Mouse (Mus musculus) hindbrain, embryonic 12.5 days (tissue): Measurements from ENCODE around the gene Pnldc1. TPM values are rescaled to one million over a fixed set of nuclear protein-coding genes. Genes with fewer than 3 reads are reported as not detected.
A peak's percentile ranks its signal among the peaks of the same experiment; 100 is the strongest.
"Not testable (repeated sequence)": the region's sequence is repeated elsewhere in the genome, so short reads cannot be mapped to it uniquely, and the experiment has no call there.

Experiments
- ATAC-seq: fragments of 200-750 bp; cut with Nextera tagmentation; 2 replicates; pipeline ENCODE4 v1.8.0; 2017; ENCODE audit warnings: moderate TSS enrichment; ENCODE audit not compliant: low FRiP score
- H3K27ac ChIP-seq: fragments of 300-500 bp; sonication (generic); 2 replicates; pipeline ENCODE4 v1.5.1; 2016; ENCODE audit warnings: mild to moderate bottlenecking
- H3K27me3 ChIP-seq: fragments of 300-500 bp; sonication (generic); 2 replicates; pipeline ENCODE4 v1.6.1; 2016; ENCODE audit warnings: mild to moderate bottlenecking
- H3K36me3 ChIP-seq: fragments of 300-500 bp; sonication (generic); 2 replicates; pipeline ENCODE4 v1.6.1; 2016; ENCODE audit warnings: mild to moderate bottlenecking
- H3K4me1 ChIP-seq: fragments of 300-500 bp; sonication (generic); 2 replicates; pipeline ENCODE4 v1.6.1; 2016
- H3K4me2 ChIP-seq: fragments of 300-500 bp; sonication (generic); replicated peaks from 2 replicates; pipeline ENCODE4 v1.6.1; 2016; ENCODE audit warnings: mild to moderate bottlenecking
- H3K4me3 ChIP-seq: fragments of 300-500 bp; sonication (generic); 2 replicates; pipeline ENCODE4 v1.5.1; 2016; ENCODE audit warnings: mild to moderate bottlenecking
- H3K9ac ChIP-seq: fragments of 300-500 bp; sonication (generic); 2 replicates; pipeline ENCODE4 v1.6.1; 2016; ENCODE audit warnings: mild to moderate bottlenecking, moderate library complexity
- H3K9me3 ChIP-seq: fragments of 300-500 bp; sonication (generic); replicated peaks from 2 replicates; pipeline ENCODE4 v1.6.1; 2016; ENCODE audit warnings: mild to moderate bottlenecking
- WGBS: fragments of 180-500 bp; shearing (Covaris S2); methylation state at CpG from one replicate; pipeline ENCODE4 v1.1.7; 2016; 5-methylcytosine and 5-hydroxymethylcytosine counted together
- polyA plus RNA-seq: library from polyadenylated mRNA; unstranded; fragments of >200 nt; fragmentation: Nextera tagmentation; extraction: Ambion mirVana; gene quantifications from 2 replicates; pipeline ENCODE4 v1.2.1, GENCODE M21; 2016

Gene Pnldc1
- polyA plus RNA-seq, 1 experiment from 2014 or later = 1.5 TPM

DNA sequence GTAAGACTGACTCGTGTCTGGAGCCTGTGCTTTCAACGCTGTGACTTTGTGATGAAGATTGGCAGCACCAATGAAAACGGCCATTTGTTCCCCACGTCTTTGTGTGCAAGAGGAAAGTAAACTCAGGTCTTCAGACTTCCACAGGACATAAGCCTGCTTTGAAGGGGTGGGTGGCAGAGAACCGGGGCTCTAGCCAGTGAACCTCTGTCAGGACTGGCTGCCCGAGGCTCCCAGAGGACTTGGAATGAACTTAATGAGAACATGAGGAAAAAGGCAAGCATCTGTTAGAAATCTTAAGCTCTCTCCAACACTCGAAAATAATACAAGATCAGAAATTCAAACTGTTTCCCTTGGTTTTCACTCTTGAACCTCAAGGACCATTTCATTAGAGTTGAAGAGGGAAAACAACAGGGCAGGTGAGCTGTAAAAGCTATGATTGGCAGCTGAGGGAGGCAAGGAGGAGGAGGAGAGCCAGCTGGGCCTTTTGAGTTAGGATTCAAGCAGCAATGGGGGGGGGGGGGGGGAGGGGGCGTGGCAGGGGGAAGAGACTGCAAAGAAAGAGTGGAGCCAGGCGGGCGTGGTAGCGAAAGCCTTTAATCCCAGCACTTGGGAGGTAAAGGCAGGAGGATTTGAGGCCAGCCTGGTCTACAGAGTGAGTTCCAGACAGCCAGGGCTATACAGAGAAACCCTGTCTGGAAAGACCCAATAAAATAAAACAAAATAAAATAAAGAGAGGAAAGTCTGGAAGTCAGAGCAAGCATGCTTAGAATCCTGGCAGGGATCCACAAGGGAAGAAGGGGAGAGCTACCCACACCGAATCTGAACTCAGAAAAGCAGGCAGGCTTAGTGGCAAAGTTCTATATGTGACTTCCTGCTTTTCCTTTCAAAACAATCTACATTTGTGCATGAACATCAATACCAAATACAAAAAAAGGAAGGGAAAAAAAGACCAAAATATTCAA is 6.4 kb downstream of the Pnldc1 start:
- Histone ChIP-seq H3K4me1 (0 out of 2 replicates have a peak, but pooled peaks cover 5% of the 10 kb centered on the region), H3K4me2 (no peak overlapping the region), H3K4me3 (no peak overlapping the region), H3K27ac (0 out of 2 replicates have a peak overlapping the region, but pooled peaks have one; percentile 8), H3K36me3 (peaks cover 24% of the 10 kb centered on the region), H3K9ac (no peak overlapping the region), H3K9me3 (no peaks in the 10 kb centered on the region), H3K27me3 (no peaks in the 10 kb centered on the region)
- 41% methylated on average over 11 of the region's 12 CpGs for WGBS
- ATAC-seq = no peak

DNA sequence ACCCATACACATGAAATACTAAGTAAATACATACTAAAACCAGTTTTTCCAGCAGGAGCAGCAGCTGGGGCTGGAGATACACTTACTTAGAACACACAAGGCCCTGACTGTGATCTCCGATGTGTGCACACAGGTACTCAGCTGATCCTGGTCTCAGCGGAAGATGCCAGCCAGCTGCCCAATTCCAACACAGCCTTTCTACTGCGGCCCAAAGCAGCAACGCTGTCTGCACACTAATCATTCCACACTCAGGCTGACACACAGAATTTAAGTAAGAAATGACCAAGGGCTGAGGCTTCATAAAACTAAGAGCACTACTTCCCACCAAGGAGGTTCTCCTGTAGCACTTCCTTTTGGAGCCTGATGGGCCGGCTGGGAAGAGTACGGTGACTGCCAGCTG is 7.7 kb downstream of the Pnldc1 start:
- WGBS = 92% methylated on average over 6 of the region's 6 CpGs

DNA sequence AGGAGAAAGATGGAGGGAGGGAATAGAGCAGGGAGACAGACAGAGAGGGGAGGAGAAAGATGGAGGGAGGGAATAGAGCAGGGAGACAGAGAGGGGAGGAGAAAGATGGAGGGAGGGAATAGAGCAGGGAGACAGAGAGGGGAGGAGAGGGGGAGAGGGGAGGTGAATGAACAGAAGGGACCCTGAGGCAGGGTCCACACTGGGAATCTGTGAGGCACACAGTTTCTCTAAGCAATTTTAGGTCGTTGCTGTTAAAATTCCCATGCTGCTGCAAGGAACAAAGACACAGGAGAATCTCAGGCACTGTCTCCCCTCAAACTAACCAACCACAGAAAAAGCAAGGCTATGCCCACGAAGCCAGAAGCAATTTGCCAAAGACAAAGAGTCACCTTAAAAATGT is 11.4 kb downstream of the Pnldc1 start:
- 36% methylated on average over 2 of the region's 2 CpGs for WGBS
- not testable (repeated sequence) for H3K27ac ChIP-seq, H3K9me3 ChIP-seq, ATAC-seq, H3K4me3 ChIP-seq, H3K27me3 ChIP-seq, H3K9ac ChIP-seq, H3K4me1 ChIP-seq, H3K4me2 ChIP-seq
- H3K36me3 ChIP-seq = peaks cover 26% of the 10 kb centered on the region

More for the DNA sequence above, 7.7 kb downstream of the Pnldc1 start:
- no peaks in the 10 kb centered on the region for H3K27me3 ChIP-seq
- no peaks in the 10 kb centered on the region for H3K9me3 ChIP-seq
- no peak overlapping the region for H3K27ac ChIP-seq
- H3K4me2 ChIP-seq = no peak overlapping the region
- no peak for ATAC-seq
- no peak overlapping the region for H3K9ac ChIP-seq
- 0 out of 2 replicates have a peak, but pooled peaks cover 5% of the 10 kb centered on the region for H3K4me1 ChIP-seq
- H3K36me3 ChIP-seq = peaks cover 24% of the 10 kb centered on the region
- H3K4me3 ChIP-seq = no peak overlapping the region

DNA sequence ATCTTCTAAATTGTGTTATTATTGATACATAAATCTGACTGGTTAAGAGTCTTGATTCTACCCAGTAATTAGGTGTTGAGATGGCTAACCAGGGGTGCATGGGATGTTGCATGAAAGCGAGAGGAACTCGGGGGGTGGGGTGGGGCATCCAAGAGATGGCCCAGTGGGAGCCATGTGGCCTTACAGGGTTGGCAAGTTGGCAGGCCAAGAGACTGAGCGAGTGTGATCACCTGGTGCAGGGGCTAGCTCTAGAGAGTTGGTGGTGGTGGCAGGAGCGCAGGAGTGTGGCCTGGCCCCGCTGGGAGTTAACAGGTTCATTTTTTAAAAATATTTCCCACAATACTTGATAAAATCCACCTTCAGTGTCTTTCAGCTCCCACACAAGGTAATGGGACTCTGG is 12.4 kb downstream of the Pnldc1 start:
- Histone ChIP-seq H3K9ac (no peak overlapping the region), H3K9me3 (no peaks in the 10 kb centered on the region), H3K4me3 (no peak overlapping the region), H3K36me3 (peaks cover 26% of the 10 kb centered on the region), H3K27ac (no peak overlapping the region), H3K27me3 (no peaks in the 10 kb centered on the region), H3K4me1 (no peaks in the 10 kb centered on the region), H3K4me2 (no peak overlapping the region)
- 87% methylated on average over 5 of the region's 5 CpGs for WGBS
- no peak for ATAC-seq

DNA sequence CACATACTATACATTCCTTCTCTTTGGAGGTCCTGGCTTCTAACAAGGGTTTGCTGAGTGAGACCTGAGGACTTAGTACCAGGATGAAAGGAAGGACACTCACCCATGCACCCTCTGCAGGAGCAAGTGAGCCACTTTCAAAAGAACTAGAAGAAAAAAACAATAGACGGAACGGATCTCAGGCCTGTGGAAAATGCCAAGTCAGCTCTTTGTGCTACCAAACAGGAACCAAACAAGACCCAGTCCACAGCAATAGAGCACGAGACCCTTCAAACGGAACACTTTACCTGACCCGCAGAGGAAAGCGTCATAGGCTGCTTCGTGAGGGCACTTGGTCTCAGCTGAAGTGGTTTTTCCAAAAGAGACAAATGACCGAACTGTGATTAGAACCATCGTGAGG is 18.0 kb downstream of the Pnldc1 start:
- 89% methylated on average over 9 of the region's 9 CpGs for WGBS
- no peaks in the 10 kb centered on the region for H3K27me3 ChIP-seq
- no peak for ATAC-seq
- H3K9me3 ChIP-seq = no peaks in the 10 kb centered on the region
- no peak overlapping the region for H3K27ac ChIP-seq
- H3K9ac ChIP-seq = no peak overlapping the region
- no peak overlapping the region for H3K4me3 ChIP-seq
- H3K36me3 ChIP-seq = peaks cover 31% of the 10 kb centered on the region; the same call in 1 of the 2 replicates
- no peak overlapping the region for H3K4me2 ChIP-seq
- no peaks in the 10 kb centered on the region for H3K4me1 ChIP-seq

DNA sequence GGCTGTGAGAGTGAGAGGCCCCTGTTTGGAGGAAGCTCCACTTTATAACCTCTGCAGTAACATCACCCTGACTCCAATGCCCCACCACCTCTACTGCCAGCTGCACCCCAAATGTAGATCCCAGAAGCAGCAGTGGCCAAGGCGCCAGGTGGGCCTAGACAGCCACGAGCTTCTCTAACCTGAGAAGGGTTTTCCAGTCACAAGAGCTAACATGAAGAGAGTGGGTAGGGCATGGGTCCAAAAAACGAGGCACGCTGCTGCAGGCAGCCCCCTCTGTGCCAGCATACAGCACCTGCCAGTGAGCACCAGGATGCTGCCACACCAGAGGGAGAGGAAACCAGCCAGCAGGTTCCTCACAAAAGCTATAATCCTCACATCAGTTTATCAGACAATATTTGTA is 19.0 kb downstream of the Pnldc1 start:
- no peaks in the 10 kb centered on the region for H3K27me3 ChIP-seq
- H3K4me1 ChIP-seq = no peaks in the 10 kb centered on the region
- 90% methylated on average over 4 of the region's 4 CpGs for WGBS
- H3K27ac ChIP-seq = no peak overlapping the region
- H3K4me2 ChIP-seq = no peak overlapping the region
- no peak for ATAC-seq
- no peak overlapping the region for H3K4me3 ChIP-seq
- H3K9ac ChIP-seq = no peak overlapping the region
- peaks cover 31% of the 10 kb centered on the region; the same call in 1 of the 2 replicates for H3K36me3 ChIP-seq
- H3K9me3 ChIP-seq = no peaks in the 10 kb centered on the region

DNA sequence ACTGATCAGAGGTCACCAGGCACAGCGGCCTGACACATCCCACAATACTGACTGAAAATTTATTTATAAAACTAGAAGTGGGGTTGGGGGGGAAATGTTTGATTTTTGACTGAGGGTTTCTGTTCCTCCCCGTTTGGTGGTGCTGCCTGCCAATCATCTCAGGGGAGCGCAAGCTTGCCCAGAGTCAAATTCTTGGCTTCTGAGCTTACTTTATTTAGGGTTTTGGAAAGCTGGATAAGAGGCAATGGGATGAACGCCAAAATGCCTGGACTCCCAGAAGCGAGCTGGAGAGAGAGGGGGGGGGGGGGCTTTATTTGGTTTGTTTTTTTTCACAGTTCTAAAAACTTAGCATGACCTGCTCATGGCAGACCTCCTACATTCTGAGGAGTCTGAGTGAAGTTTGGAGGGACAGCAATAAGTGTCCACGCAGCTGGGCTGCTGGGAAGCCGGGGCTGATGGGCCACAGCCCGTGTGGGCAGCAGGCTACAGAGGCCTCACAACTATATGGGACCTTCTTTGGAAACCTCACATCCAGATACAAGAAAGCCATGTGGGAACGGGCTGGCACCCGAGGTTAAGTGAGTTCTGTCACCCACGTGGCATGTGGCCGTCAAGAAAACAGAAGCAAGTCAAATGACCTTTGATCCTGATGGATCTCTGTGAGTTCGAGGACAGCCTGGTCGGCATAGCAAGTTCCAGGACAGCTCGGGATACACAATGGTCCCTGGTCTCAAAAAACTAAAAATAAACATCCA is 22.8 kb downstream of the Pnldc1 start:
- H3K27ac ChIP-seq = no peak overlapping the region
- ATAC-seq = no peak
- no peaks in the 10 kb centered on the region for H3K27me3 ChIP-seq
- H3K9me3 ChIP-seq = no peaks in the 10 kb centered on the region
- H3K4me2 ChIP-seq = no peak overlapping the region
- WGBS = 85% methylated on average over 15 of the region's 15 CpGs
- no peaks in the 10 kb centered on the region for H3K4me1 ChIP-seq
- H3K36me3 ChIP-seq = peaks cover 27% of the 10 kb centered on the region; the same call in 1 of the 2 replicates
- no peak overlapping the region for H3K9ac ChIP-seq
- no peak overlapping the region for H3K4me3 ChIP-seq

DNA sequence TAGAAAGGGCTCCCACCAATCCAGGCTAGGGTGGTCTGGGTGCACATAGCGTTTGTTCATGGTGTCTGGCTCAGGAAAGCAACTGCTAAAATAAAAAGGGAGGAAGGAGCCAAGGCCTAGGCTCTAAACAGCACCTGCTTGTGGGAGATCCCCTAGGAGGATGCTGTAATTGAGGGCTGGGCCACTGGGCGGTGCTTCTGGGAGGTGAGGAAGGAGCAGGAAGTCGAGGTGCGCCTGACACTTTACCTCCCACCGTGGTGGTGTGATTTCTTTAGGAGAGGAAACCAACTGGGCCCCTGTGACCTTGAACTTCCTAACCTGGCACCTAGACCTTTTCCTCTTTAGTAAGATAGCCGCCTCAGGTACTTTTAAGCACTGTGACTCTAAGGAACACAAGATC is 23.4 kb downstream of the Pnldc1 start:
- H3K36me3 ChIP-seq = peaks cover 22% of the 10 kb centered on the region; the same call in 1 of the 2 replicates
- WGBS = 34% methylated on average over 6 of the region's 6 CpGs
- no peaks in the 10 kb centered on the region for H3K4me1 ChIP-seq
- H3K9ac ChIP-seq = no peak overlapping the region
- no peak overlapping the region for H3K27ac ChIP-seq
- H3K27me3 ChIP-seq = no peaks in the 10 kb centered on the region
- no peak overlapping the region for H3K4me3 ChIP-seq
- no peaks in the 10 kb centered on the region for H3K9me3 ChIP-seq
- no peak overlapping the region for H3K4me2 ChIP-seq
- ATAC-seq = no peak

DNA sequence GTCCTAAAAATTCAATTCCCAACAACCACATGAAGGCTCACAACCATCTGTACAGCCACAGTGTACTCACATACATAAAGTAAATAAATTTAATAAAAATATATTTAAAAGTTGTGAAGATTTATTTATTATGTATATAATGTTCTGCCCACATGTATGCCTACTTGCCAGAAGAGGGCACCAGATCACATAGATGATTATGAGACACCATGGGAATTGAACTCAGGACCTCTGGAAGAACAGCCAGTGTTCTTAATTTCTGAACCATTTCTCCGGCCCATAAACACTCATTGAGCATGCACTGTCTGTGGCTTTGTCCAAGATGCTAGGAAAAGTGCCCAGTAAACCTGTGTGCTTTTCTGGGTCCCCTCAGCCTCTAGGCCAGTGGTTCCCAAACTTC is 28.8 kb downstream of the Pnldc1 start:
- Histone ChIP-seq H3K27me3 (no peaks in the 10 kb centered on the region), H3K4me1 (no peaks in the 10 kb centered on the region), H3K9me3 (no peaks in the 10 kb centered on the region), H3K4me2 (no peak overlapping the region), H3K4me3 (no peak overlapping the region), H3K9ac (no peak overlapping the region), H3K36me3 (no peaks in the 10 kb centered on the region), H3K27ac (no peak overlapping the region)
- no peak for ATAC-seq
- WGBS = 81% methylated on average over 1 of the region's 1 CpGs

DNA sequence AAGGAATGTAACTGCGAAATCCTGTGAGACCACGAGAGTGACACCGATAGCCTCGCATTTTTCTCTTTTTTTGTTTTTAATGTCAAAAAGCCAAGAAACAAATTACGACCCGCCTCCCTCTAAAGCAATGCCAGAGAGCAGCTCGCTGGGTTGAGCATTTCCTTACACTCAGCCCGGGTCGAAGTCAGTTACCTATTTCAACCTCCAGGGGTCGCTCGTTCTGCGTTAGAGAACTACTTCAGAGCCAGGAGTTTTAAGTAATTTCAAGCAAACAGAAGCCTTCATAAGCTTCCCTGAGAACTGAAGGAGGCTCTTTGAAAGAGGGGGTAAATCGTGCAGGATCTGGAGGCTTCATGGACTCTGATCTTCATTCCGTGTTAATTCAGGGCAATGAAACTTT is 29.9 kb downstream of the Pnldc1 start:
- Histone ChIP-seq H3K4me3 (no peak overlapping the region), H3K27me3 (no peaks in the 10 kb centered on the region), H3K9me3 (no peaks in the 10 kb centered on the region), H3K4me2 (peak overlapping the region; percentile 36), H3K27ac (no peak overlapping the region), H3K4me1 (no peaks in the 10 kb centered on the region), H3K9ac (no peak overlapping the region), H3K36me3 (no peaks in the 10 kb centered on the region)
- 5% methylated on average over 14 of the region's 14 CpGs for WGBS
- ATAC-seq = no peak

DNA sequence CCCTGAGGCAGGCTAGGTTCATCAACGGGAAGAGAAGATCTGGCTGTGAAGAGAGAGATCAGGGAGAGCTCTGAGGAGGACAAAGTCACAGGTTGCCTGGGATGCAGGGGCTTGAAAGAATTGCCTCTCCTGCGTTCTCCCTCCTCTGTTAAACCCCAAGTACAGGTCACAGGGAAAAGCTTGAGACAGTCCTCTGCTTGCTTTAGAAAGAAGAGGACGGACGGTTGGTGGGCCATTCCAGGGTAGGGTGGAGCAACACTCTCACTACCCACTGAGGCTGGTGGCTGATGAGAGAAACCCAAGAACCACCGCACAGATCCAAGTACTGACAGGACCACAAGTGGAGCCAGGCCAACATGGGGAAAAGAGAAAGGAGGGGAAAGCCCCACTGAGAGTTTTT is 34.3 kb downstream of the Pnldc1 start, which contains the start of gene Mrgprh:
Mrgprh (plus strand) TSS at position 301 of the 400 bp plus-strand sequence.
- Histone ChIP-seq H3K4me3 (no peak within 1 kb of the TSS), H3K4me1 (0 out of 2 replicates have a peak, but pooled peaks cover 6% of the 10 kb centered on the region), H3K4me2 (no peak within 1 kb of the TSS), H3K9me3 (no peaks in the 10 kb centered on the region), H3K27ac (no peak within 1 kb of the TSS), H3K36me3 (no peaks in the 10 kb centered on the region), H3K27me3 (peaks cover 5% of the 10 kb centered on the region; the same call in 1 of the 2 replicates), H3K9ac (no peak within 1 kb of the TSS)
- ATAC-seq = no peak
- WGBS = 79% methylated on average over 5 of the region's 5 CpGs
